Mouse (Mus musculus) heart, embryonic 16.5 days (tissue): ENCODE results near the gene Tk2. TPM values are rescaled to one million over a fixed set of nuclear protein-coding genes. Genes with fewer than 3 reads are reported as not detected.
"Not testable (repeated sequence)": the region's sequence is repeated elsewhere in the genome, so short reads cannot be mapped to it uniquely, and the experiment has no call there.

Experiments
- ATAC-seq: fragments of 200-750 bp; cut with Nextera tagmentation; replicated peaks from 2 replicates; pipeline ENCODE4 v1.8.0; 2017; ENCODE audit warnings: moderate number of reproducible peaks; ENCODE audit not compliant: insufficient read depth, low FRiP score; ENCODE audit errors: extremely low read depth
- H3K27ac ChIP-seq: fragments of 300-500 bp; sonication (generic); 2 replicates; pipeline ENCODE4 v1.5.1; 2014; ENCODE audit warnings: mild to moderate bottlenecking, low read length, control low read depth, moderate library complexity
- H3K27me3 ChIP-seq: fragments of 300-500 bp; sonication (generic); 2 replicates; pipeline ENCODE4 v1.6.1; 2014; ENCODE audit warnings: low read length, mixed read lengths; ENCODE audit not compliant: control insufficient read depth, insufficient read depth
- H3K36me3 ChIP-seq: fragments of 300-500 bp; sonication (generic); 2 replicates; pipeline ENCODE4 v1.6.1; 2014; ENCODE audit not compliant: control insufficient read depth, insufficient read depth
- H3K4me1 ChIP-seq: fragments of 300-500 bp; sonication (generic); 2 replicates; pipeline ENCODE4 v1.6.1; 2014; ENCODE audit warnings: low read length, mixed read lengths; ENCODE audit not compliant: control insufficient read depth, insufficient read depth
- H3K4me2 ChIP-seq: fragments of 300-500 bp; sonication (generic); 2 replicates; pipeline ENCODE4 v1.6.1; 2014; ENCODE audit warnings: low read depth, mild to moderate bottlenecking, control low read depth, low read length
- H3K4me3 ChIP-seq: fragments of 300-500 bp; sonication (generic); 2 replicates; pipeline ENCODE4 v1.5.1; 2014; ENCODE audit warnings: mild to moderate bottlenecking, control low read depth, low read length
- H3K9ac ChIP-seq: fragments of 300-500 bp; sonication (generic); 2 replicates; pipeline ENCODE4 v1.6.1; 2014; ENCODE audit warnings: low read length, control low read depth
- H3K9me3 ChIP-seq: fragments of 300-500 bp; sonication (generic); replicated peaks from 2 replicates; pipeline ENCODE4 v1.6.1; 2016; ENCODE audit warnings: low read length; ENCODE audit not compliant: control insufficient read depth
- WGBS: fragments of 180-500 bp; shearing (Covaris S2); extraction: QIAGEN DNeasy Blood & Tissue Kit; methylation state at CpG from one replicate; pipeline ENCODE4 v1.1.7; 2014; 5-methylcytosine and 5-hydroxymethylcytosine counted together
- polyA plus RNA-seq: library from polyadenylated mRNA; unstranded; fragments of >200 nt; fragmentation: Nextera tagmentation; extraction: Ambion mirVana; gene quantifications from 2 replicates; pipeline ENCODE4 v1.2.1, GENCODE M21; 2015

The Tk2 gene
- 11.4 and 12.9 TPM in 2 replicates for polyA plus RNA-seq

- H3K4me2 ChIP-seq: peak within 1 kb of the TSS; percentile 68
- H3K4me1 ChIP-seq: peaks cover 13% of the 10 kb centered on the region
- H3K9me3 ChIP-seq: no peaks in the 10 kb centered on the region
- peak within 1 kb of the TSS; percentile 82 for H3K4me3 ChIP-seq
- WGBS: under 1% methylated on average over 28 of the region's 28 CpGs
- H3K27me3 ChIP-seq: no peaks in the 10 kb centered on the region
- peak within 1 kb of the TSS; percentile 6; the same call in 1 of the 2 replicates for H3K27ac ChIP-seq
- peak; percentile 81 for ATAC-seq
- H3K9ac ChIP-seq: peak within 1 kb of the TSS; percentile 83
- H3K36me3 ChIP-seq: no peaks in the 10 kb centered on the region
These were observed at the start of gene Tk2 for GRCm38 (mm10) chr8:104248276-104248675. Gene Tk2, minus strand, starts transcription at chr8:104248558.

GRCm38 (mm10) chr8:104294396-104294795 lies 46.0 kb upstream of the Tk2 start:
- Histone ChIP-seq H3K27ac (no peak overlapping the region), H3K4me1 (no peaks in the 10 kb centered on the region), H3K36me3 (no peaks in the 10 kb centered on the region), H3K9ac (no peak overlapping the region), H3K4me3 (no peak overlapping the region), H3K9me3 (no peaks in the 10 kb centered on the region), H3K27me3 (no peaks in the 10 kb centered on the region), H3K4me2 (no peak overlapping the region)
- WGBS: 72% methylated on average over 1 of the region's 1 CpGs
- no peak for ATAC-seq

DNA sequence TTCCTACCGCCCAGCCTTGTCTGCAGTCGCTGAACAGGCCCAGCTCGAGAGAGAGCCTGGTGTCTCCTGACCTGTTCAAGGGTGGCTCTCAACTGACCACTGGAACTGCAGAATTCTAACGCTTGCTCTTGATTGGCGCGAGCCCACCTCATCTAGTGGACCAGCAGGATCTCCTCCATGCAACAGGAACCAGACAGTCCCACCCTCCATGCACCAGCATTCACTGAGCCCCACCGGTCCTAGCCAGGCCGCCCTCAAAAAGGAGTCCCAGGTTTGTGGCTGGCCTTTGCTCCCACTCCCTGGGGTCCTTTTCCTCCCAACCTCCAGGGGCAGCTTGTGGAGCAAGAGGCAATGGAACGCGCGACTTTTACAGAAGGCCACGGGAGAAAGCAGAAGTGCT lies 44.7 kb upstream of the Tk2 start, which contains the start of gene Cmtm2a:
Cmtm2a (minus strand) TSS at position 101 of the 400 bp plus-strand sequence.
- not testable (repeated sequence) for H3K9me3 ChIP-seq, H3K4me3 ChIP-seq, H3K4me1 ChIP-seq, H3K4me2 ChIP-seq, H3K27ac ChIP-seq, H3K27me3 ChIP-seq, H3K36me3 ChIP-seq, ATAC-seq, H3K9ac ChIP-seq
- WGBS: 78% methylated on average over 10 of the region's 12 CpGs

GRCm38 (mm10) chr8:104268937-104269440 lies 20.6 kb upstream of the Tk2 start:
- Histone ChIP-seq H3K9ac (no peak overlapping the region), H3K27ac (no peak overlapping the region), H3K4me1 (no peaks in the 10 kb centered on the region), H3K36me3 (no peaks in the 10 kb centered on the region), H3K4me2 (no peak overlapping the region), H3K27me3 (no peaks in the 10 kb centered on the region), H3K9me3 (no peaks in the 10 kb centered on the region), H3K4me3 (no peak overlapping the region)
- 76% methylated on average over 6 of the region's 6 CpGs for WGBS
- no peak; the same call in 1 of the 2 replicates for ATAC-seq

- Histone ChIP-seq H3K9ac (no peak overlapping the region), H3K4me2 (no peak overlapping the region), H3K9me3 (no peaks in the 10 kb centered on the region), H3K36me3 (no peaks in the 10 kb centered on the region), H3K4me3 (no peak overlapping the region), H3K4me1 (no peaks in the 10 kb centered on the region), H3K27ac (no peak overlapping the region), H3K27me3 (no peaks in the 10 kb centered on the region)
- ATAC-seq: no peak
These were observed 20.0 kb upstream of the Tk2 start for GRCm38 (mm10) chr8:104268368-104268767.

- H3K36me3 ChIP-seq, H3K4me3 ChIP-seq, H3K27ac ChIP-seq, H3K4me2 ChIP-seq, H3K9ac ChIP-seq, H3K4me1 ChIP-seq, H3K9me3 ChIP-seq, ATAC-seq, H3K27me3 ChIP-seq: not testable (repeated sequence)
- 96% methylated on average over 22 of the region's 22 CpGs for WGBS
These were observed 16.0 kb upstream of the Tk2 start for GRCm38 (mm10) chr8:104264271-104264935.

DNA sequence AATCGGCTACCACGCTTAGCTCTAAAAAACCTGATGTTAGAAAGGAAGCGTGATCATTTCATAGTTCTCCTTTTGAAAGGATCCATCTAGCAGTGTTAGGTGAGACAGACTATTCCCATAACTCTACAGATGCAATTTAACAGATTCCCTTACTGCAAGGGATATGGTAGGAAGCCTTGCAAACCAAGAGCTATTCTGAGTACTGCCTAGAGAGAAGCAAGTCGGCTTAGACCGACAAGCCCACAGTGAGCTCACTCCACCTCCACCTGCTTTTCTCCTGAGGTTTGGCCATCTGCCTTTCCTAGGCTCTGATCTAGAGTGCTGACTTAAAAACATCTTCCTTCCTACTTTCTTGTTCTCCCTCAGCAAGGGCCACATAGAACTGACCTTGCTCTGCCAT lies 13.4 kb upstream of the Tk2 start:
- not testable (repeated sequence) for H3K27me3 ChIP-seq, ATAC-seq, H3K4me2 ChIP-seq, H3K4me1 ChIP-seq, H3K9ac ChIP-seq, H3K9me3 ChIP-seq, H3K4me3 ChIP-seq, H3K27ac ChIP-seq
- WGBS: 93% methylated on average over 5 of the region's 5 CpGs
- H3K36me3 ChIP-seq: peaks cover 18% of the 10 kb centered on the region

DNA sequence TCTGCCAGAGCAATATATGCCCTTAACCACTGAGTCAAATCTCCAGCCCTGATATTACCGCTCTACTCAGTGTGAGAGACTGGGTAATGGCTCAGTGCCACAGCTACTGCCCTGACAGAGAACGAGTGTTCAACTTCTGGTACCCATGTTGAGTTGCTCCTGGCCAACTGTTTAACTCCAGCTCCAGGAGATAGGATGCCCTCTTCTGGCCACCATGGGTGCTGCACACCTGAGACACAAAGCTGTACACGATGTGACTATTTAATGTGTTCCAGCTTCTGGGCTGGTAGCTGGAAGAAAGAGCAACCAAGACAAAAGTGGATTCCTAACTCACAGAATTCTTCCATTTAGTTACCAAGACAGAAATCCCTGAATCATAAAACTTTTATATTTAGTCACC lies 4.7 kb upstream of the Tk2 start:
- H3K27me3 ChIP-seq: no peaks in the 10 kb centered on the region
- H3K9me3 ChIP-seq: no peaks in the 10 kb centered on the region
- no peak overlapping the region for H3K4me2 ChIP-seq
- H3K27ac ChIP-seq: no peak overlapping the region
- WGBS: 92% methylated on average over 3 of the region's 3 CpGs
- no peak overlapping the region for H3K9ac ChIP-seq
- peaks cover 7% of the 10 kb centered on the region for H3K36me3 ChIP-seq
- no peak for ATAC-seq
- peaks cover 6% of the 10 kb centered on the region; the same call in 1 of the 2 replicates for H3K4me1 ChIP-seq
- no peak overlapping the region for H3K4me3 ChIP-seq

- peak overlapping the region; percentile 88 for H3K9ac ChIP-seq
- peaks cover 13% of the 10 kb centered on the region for H3K4me1 ChIP-seq
- H3K4me2 ChIP-seq: peak overlapping the region; percentile 70
- peak overlapping the region; percentile 88 for H3K4me3 ChIP-seq
- under 1% methylated on average over 7 of the region's 7 CpGs for WGBS
- no peak for ATAC-seq
- H3K9me3 ChIP-seq: no peaks in the 10 kb centered on the region
- H3K27me3 ChIP-seq: no peaks in the 10 kb centered on the region
- no peak overlapping the region for H3K27ac ChIP-seq
- no peaks in the 10 kb centered on the region for H3K36me3 ChIP-seq
These were observed 3.1 kb upstream of the Tk2 start for GRCm38 (mm10) chr8:104251461-104251860.
